Mouse (Mus musculus): Measurements from ENCODE around the gene Cidec.

The Cidec gene

DNA sequence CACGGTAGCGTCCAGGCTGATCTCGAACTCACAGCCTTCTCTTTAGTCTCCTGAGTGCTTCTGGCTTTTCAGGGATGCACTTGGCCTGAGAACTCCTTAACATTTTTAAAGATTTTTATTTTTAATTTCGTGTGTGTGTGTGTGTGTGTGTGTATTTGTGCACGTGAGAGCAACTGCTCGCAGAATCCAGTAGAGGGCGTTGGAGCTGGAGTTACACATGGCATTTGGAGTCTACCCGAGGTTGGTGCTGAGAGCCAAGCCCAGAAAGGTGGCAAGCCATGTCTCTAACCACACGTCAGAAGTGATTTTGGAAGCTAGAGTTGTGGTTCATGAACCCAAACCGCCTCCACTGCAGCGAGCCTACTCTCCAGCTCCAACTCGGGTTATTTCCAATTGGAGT is 7.5 kb upstream of the Cidec start:
- DNase-seq = no peak

GRCm38 (mm10) chr6:113442442-113443090 is 7.0 kb upstream of the Cidec start, which contains the start of gene Jagn1:
Gene Jagn1, plus strand, starts transcription at chr6:113442569.
- peak; percentile 93 for DNase-seq

GRCm38 (mm10) chr6:113442087-113442441 is 6.5 kb upstream of the Cidec start:
- no peak for DNase-seq

DNA sequence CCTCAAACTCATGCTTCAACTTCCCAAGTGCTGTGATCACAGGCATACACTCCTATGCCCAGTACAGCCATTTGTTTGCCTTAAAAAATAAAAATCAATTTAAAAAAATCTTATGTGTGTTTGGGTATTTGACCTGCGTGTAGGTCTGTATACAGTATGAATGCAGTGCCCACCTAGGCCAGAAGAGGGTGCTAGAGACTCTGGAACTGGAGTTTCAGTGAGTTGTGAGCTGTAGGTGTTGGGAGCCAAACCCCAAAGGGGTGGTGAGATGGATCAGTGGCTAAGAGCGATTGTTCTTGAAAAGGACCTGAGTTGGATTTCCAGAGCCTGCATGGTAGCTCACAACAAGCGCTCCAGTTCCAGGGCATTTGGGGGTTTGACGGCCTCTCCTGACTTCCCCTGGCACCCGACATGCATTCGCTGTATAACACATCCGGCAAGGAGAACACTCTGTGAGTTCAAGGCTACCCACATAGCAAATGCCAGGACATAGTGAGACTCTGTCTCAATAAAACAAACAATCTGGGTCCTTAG is 5.7 kb upstream of the Cidec start:
- peak; percentile 83 for DNase-seq

- DNase-seq = no peak
Observed at GRCm38 (mm10) chr6:113440686-113441085, 5.1 kb upstream of the Cidec start.

- no peak for DNase-seq
Observed at GRCm38 (mm10) chr6:113438721-113439430, 3.3 kb upstream of the Cidec start.

GRCm38 (mm10) chr6:113437135-113437534 is 1.6 kb upstream of the Cidec start:
- no peak for DNase-seq

DNA sequence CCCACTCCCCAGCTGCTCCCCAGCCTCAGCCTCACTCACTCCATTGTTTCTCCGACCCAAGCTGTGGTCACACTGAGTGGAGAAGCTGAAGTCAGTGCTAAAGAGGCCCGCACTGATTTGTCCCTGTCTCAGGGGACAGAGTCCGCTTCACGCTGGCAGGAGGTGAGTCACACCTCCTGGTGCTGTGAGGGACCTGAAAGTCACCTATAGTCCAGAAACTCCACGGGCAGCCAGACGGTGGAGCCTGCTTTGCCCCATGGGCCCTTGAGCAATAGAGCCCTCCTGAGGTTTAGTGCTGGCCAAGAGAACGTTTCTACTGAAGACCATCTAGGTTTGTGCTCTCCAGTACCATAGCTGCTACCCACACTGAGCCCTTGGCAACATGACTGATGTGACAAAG is 869 bp downstream of the Cidec start:
- DNase-seq = no peak

GRCm38 (mm10) chr6:113433661-113434060 is 1.9 kb downstream of the Cidec start:
- DNase-seq = no peak

GRCm38 (mm10) chr6:113431801-113432200 is 3.8 kb downstream of the Cidec start:
- DNase-seq = no peak

DNA sequence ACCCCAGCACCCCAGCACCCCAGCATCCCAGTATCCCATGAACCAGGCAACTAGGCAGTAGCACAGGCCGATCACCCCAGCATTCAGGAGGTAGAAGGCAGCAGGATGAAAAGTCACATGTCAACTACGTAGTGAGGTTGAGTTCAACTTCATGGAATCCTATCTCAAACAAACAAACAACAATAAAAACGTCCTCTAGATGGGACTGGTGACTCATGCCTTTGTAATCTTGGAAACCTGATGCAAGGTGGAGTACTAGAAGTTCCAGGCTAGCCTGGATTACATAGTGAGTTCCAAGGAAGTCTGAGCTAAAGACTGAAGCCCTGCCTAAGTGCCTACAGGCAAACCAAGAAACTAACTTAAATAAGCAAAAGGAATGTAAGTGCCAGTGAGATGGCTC is 4.7 kb downstream of the Cidec start:
- DNase-seq = no peak

DNA sequence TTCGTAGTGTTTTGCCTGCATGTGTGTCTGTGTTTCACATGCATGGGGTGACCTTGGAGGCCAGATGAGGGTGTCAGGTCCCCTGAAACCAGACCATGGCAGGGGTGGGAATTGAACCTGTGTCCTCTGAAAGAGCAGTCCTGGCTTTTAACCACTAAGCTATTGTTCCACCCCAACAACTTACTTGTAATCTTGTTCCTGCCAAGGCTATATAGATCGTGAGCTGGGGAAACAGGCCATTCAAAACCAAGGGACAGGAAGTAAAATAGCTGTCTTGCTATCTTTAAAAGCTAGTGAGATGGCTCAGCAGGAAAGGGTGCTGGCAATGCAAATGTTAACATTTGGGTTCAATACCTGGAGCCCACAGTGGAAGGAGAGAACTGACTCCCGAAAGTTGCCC is 5.6 kb downstream of the Cidec start:
- DNase-seq = no peak

GRCm38 (mm10) chr6:113428006-113428405 is 7.6 kb downstream of the Cidec start:
- DNase-seq = no peak

- peak; percentile 41 for DNase-seq
Observed at GRCm38 (mm10) chr6:113427397-113427796, 8.2 kb downstream of the Cidec start.

DNA sequence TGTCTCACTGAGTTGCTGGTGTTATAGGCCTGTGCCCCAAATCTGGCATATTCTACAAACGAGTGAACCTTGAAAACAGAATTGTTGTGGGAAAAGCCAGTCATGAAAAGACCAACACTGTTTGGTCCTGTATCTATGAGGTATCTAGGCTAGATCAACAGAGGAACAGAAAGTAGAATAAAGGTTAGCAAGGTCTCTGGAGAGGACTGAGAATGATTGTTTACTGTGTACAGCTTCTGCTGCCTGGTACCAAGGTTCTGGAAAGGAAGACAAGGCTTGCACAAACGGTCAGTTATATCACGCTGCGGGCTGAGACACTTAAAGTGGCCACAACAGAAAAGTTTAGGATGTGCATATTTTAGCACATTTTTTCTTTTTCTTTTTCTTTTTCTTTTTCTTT is 8.9 kb downstream of the Cidec start:
- DNase-seq = no peak

- no peak for DNase-seq
Observed at GRCm38 (mm10) chr6:113424187-113424586, 11.4 kb downstream of the Cidec start.

GRCm38 (mm10) chr6:113423000-113423399 is 12.6 kb downstream of the Cidec start:
- DNase-seq = no peak

DNA sequence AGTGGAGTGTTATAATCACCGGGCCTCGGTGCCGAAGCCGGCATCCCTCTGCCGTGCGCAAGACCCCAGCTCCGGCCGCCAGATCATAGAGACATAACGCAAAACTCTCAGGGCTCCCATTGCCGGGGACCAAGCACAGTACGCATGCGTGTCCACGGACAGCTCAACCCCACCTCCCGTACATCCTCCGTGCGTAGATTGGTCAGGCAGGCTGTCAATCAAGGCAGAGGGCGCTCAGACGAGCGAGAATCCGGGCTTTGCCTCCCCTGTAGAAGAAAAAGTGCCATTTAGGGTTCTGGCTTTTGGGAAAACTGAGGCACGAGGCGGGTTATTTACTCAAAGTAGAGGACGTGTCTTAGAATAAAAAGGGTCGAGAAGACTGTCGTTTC is 16.4 kb downstream of the Cidec start, which contains the start of gene Rpusd3:
Gene Rpusd3 (minus strand): TSS at position 142 of the 389 bp plus-strand sequence.
- peak; percentile 100 for DNase-seq

GRCm38 (mm10) chr6:113418441-113419198 is 16.9 kb downstream of the Cidec start:
- DNase-seq = no peak

DNA sequence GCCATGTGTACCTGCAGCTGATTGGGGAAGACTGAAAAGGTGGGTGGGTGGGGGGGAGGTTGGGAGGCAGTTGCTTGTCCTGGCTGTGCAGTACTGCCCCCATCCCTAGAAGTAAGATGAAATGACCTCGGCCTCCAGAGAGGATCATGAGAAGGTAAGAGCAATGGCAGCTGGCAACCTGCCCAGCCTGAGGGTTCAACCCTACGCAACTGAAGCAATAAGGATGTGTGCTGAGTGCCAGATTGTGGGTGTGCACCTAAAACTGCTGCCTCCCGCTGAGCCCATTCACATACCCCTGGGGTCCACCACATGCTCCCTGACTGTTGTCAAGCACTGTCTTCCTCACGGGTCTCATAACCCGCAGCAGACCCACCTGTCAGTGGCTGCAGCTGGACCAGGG is 19.1 kb downstream of the Cidec start:
- no peak for DNase-seq

- DNase-seq = no peak
Observed at GRCm38 (mm10) chr6:113410001-113410400, 25.6 kb downstream of the Cidec start.

- no peak for DNase-seq
Observed at GRCm38 (mm10) chr6:113406683-113407082, 28.9 kb downstream of the Cidec start.

- DNase-seq = no peak
Observed at GRCm38 (mm10) chr6:113405483-113405882, 30.1 kb downstream of the Cidec start.

All from lung, postnatal 14 days (tissue).